Mouse (Mus musculus): Measurements from ENCODE around the gene Rab33b.

Gene Rab33b

DNA sequence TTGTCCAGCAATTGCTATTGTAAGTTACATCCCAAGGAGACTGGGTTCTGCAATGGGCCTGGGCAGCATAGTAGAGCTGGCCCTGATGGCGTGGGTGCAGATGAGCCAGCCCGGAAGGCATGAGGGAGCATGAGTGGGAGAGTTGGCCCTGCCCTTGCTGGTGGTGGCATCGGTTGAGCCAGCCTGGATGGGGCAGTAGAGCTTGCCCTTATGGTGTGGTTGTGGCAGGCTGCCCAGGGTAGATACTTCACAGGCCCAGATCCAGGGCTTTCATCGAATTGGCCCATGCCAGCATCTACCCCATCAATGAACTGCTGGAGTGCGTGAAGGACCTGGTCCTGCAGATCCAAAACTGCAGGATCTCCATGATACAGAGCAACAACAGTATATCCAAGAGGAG lies 28.3 kb downstream of the Rab33b start:
- DNase-seq (ENCODE audit: low spot score), result no peak

DNA sequence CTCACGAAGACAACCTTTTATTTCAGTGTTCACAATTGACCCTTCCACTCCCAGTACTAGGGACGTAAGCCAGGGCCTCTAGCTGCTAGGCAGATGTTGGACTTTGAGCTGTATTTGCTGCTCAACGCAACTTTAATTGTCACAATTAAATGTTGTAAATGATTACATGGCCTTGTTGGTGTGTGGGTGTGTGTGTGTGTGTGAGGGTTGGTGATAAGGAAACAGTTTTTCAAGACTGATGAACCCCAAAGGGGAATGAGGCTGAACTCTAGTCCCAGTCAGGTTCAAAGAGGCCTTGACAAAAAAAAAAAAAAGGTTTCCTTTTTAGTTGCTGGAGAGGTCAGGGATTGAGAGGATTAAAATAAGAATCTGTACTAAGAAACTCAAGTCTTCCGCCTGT lies 33.7 kb downstream of the Rab33b start:
- no peak for DNase-seq (ENCODE audit: low spot score)

DNA sequence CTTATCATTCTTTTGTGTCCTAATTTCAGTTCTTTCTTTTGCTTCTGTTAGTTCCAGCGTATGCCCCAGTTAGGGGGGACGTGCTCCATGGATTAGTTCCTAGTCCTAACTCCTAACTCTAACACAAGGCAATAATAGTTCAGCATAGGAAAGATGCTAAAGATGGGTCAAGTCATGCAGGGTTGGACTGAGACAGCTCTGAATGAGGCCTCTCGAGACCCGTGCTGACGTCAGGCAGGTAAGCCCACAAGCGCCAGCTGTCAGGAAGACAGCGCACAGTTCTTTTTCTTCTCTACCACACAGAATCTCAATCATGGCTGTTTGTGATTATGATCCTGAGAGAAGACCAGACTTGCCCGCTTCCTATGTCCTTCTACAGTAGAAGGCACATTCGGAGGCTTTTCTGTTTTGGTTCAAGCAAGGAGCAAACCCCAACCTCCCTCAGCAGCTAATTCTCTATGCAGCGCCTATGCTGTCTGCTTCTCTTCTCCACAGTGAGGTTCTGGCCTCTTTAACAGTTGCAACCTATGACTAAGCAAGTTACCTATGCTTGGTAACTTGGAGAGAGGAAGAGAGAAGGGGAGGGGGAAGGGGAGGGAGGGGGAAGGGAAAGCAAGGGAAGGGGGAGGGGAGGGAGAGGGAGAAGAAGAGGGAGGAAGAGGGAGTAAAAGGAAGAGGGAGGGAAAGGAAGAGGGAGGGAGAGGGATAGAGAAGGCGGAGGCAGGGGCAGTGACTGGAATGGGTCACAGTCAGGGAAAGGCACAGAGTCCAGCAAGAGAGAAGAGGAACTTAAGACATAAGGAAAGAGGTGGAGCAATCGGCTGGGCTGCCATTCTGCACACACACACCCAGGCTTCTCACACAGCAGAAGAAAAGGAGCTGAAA lies 34.4 kb downstream of the Rab33b start:
- no peak for DNase-seq (ENCODE audit: low spot score)

DNA sequence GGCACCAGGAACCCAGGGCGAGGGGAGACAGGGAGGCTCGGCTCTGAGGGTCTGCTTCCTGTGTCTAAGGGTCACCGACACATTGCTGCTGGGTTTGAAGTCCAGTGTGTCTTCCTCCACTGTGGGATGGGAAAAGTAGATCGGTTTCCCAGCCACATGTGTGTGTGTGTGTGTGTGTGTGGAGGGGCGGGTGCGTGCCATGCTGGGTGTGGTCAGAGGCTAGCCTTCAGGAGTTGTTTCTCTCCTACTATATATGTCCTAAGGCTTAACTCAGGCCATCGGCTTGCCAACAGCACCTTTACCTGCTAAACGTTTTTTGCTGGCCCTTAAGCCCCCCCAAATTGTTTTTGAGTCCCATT lies 35.0 kb downstream of the Rab33b start:
- DNase-seq (ENCODE audit: low spot score), result no peak

DNA sequence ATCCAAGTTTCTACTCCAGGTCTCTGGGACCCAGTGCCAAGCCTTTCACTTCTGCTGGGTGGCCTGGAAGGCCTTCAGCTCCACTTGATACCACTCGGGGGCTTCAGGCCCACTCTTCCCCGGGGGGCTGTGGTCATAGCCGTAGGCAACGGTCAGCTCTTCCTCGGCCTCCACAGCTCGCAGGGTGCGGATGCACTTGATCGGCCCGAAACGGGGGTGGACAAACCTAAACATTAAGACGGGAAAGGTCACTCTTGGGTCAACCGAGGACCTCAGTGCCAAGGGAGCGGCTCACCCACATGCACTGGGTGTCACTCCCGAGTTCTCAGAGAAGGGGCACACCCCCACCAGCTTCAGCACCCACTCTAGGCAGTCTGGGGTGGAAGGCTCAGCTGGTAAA lies 37.5 kb downstream of the Rab33b start:
- no peak for DNase-seq (ENCODE audit: low spot score)

DNA sequence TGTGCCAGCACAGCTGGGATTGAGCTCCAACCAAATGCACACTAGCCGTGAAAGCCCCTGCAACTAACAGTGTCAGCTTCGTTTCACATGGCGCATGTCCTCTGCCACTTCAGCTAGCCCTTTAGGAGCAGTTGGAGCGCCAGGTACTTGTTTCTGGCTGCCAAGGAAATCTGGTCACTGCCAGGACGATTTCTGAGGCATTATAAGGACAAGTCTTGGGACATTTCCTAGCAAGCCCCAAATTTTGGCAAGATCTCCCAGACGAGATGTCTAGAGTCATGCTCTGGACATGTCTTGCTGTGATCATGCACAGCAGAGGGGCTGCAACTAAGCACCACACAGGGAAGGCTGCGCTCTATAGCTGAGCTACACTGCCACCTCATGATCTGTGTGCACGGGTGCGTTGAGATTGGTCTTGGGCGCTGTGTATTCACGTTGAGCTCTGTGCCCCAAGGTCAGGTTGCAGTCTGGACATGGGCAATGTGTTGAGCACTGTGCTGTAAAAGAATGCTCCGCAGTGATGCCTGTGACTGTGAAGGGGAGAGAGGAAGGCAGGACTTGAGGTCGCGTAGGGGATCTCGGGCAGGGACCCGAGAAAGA lies 41.6 kb downstream of the Rab33b start:
- DNase-seq (ENCODE audit: low spot score), result no peak

DNA sequence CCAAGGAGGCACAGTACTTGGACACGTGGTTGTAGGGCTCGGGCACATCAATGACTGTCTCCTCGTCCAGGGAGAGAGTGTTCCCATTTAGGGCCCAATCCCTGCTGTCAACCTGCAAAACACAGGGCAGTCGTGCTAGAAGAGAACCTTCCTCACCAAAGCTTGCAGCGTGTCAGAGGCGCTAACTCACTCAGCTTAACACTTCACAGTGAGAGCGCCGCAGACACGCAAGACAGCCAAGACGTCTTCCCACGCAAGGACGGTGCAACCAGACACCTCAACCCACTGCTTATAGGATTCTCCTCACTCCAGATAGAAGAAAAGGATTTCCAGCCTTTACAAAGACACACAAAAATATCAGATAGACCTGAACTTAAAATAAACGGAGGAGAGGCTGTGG lies 43.2 kb downstream of the Rab33b start:
- DNase-seq (ENCODE audit: low spot score), result no peak

DNA sequence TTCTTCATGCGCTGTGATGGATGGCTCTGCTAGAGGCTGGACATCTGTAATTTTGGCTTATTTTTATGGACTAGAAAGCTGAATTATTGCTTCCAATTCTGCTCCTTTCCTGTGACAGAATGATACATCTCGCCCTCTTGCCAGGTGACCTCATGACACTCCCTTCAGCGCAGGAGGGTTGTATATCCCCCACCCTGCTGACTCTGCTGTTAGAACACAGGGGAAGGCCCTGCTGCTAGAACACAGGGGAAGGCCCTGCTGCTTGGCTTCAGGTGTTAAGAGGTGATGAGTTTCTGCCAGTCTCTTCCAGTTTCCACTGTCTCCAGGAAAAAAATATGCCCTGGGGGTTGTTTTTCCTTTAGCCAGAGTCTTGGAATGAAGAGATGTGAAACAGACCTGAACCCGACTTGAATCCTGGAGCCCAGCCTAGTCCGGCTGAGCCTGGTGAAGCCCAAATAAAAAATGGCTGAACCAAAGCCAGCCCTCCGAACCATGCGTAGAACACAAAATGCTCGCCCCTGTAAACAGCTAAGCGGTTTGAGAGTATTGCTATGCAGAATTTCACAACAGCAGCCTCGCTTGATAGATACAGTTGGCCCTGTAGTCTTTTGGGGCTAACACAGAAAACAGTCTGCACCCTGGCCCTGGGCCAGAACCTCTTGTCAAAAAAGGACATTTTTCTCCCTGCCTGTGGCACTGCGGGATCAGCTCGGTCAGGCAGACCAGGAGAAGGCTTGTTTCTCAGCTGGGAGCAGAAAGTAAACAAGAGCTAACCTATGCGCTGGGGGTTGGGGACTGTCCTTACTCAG lies 48.0 kb downstream of the Rab33b start:
- peak; percentile 59 for DNase-seq (ENCODE audit: low spot score)

DNA sequence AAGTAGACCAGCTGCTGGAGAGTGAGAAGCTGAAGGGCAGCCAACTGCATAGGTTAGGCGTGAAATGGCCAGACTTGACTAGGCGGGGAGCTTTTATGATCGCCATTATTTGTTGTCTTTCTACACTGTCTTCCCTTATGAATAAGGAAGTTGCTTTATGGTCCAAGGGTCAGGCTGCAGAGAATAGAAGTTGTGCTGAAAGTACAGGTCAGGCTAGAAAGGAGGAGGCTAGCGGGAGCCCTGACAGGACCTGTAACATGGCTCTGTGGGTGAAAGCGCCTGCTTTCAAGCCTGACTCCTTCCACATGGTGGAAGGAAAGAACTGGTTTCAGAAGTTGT lies 48.5 kb downstream of the Rab33b start:
- DNase-seq (ENCODE audit: low spot score), result no peak

DNA sequence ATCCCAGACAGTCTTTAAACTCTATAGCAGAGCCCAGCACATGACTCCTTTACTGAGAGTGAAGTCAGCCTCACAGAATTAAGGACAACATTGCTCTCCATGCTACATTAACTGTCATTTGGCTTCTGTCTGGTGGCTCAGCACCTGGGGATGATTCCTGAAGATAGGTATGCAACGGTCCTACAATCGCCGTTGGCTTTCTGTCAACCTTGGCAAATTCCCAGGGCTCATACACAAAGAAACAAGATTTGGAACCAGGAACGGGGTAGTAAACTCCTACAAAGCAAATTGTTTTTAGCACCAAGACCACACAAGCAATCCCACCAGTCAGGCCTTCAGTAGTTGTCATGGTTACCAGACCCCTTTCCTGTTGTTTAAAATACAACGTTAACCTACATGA lies 49.9 kb downstream of the Rab33b start:
- no peak for DNase-seq (ENCODE audit: low spot score)

DNA sequence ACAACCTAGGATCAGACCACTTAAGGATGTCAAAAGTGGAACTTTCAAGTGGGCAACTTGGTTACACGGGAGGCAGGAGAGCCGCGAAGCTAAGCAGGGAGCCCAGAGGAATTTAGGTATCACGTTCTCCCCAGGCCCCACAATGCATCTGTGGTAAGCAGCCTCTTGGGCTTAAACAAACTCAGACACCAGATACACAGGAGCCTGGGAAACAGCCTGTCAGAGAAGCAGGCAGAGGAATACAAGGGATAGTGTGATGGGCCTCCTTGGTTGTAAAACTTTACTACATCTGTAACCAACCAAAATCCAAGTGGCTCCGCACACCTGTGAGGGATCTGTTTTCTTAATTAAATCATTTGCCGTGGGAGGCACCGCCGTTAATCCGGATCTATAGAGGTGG lies 50.3 kb downstream of the Rab33b start:
- no peak for DNase-seq (ENCODE audit: low spot score)

DNA sequence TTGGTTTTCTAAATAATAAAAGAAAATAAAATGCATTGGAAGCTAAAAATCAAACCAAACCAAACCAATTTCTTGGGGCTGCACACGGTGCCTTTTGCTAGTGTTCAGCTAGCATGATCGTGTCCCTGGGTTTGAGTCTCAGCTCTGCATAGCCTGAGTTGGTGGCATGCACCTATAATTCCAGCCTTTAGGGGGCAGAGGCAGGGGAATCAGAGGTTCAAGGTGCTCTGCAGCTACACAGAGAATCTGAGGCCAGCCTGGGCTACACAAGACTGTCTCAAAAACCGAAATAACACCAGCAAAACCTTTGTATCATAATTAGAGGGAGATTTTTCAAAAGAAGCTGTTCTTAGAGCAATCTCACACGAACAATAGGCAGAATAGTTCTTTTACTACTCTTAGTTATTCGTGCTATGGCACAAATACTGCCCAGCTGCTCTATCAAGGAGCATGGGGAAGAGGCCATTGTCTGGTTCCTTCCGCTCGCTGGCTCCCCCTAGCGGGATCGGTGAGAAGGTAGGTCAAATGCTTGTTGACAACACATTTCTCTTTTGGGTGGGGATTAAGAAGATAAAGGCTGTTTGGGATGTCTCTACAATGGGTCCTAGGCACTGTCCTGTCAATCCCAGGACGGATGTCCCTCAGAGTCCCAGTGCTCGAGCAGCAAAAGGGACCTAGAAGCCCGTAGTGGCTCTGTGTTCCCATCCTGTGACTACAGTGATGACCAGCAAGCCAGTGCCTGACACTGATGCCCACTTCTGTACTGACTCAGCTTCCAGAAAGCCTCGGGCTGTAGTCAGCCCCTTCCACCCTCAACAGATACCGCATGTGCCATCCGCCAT lies 56.1 kb downstream of the Rab33b start:
- peak; percentile 77 for DNase-seq (ENCODE audit: low spot score)

DNA sequence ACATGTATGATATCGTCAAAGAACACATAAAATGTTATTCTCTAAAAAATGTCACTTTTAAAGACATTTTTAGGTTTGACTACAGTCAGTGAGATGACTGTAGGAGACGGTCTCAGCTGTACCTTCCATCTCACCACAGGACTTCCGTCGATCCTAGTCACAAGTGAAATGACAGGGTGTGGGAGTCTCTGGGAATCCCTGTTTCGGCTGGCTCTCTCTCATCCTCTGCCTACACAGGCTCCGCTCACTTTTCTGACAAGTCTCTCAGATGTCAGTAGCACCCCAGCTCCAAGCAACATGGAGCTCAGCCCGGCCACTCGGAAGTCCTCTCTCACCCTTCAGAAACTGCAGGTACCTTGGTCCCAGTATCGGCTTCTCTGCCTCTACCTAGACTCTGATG lies 56.9 kb downstream of the Rab33b start:
- no peak for DNase-seq (ENCODE audit: low spot score)

DNA sequence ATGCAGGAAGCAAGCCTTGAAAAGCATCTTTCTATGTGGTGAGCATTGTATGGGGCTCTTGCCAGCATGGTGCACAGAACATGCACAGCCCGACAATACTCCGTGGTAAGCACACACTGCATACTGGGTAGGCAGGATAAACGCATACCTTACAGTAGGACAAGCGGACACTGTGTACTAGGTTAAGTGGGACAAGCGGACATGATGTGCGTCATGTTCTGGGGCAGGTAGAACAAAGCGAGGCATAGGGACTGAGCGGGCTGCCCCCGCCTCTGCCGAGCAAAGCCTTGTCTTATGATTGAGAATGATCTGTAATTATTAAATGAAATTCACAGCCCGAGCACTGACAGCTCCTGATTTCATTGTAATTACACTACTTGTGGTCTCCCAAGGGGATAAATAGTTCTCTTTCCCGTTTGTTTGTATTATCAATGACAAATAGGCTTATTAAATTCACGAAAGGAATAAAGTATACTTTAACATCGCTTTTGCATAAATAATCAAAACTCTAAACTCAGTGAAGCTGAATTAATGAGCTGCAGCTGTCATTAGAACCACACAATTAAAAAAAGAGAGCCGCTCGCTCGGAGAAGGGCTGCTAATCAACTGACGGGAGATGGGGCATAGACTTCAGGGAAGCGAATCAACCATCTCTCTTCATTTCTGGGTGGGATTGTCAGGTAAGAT lies 60.9 kb downstream of the Rab33b start:
- no peak for DNase-seq (ENCODE audit: low spot score)
